Mouse (Mus musculus): Measurements from ENCODE around the gene Sp4.

The Sp4 gene

GRCm38 (mm10) chr12:118276385-118276784 lies 24.9 kb downstream of the Sp4 start:
- no peak for DNase-seq (ENCODE audit: low read depth, low spot score)

GRCm38 (mm10) chr12:118264905-118265304 lies 36.3 kb downstream of the Sp4 start:
- no peak for DNase-seq (ENCODE audit: low read depth, low spot score)

GRCm38 (mm10) chr12:118263878-118264277 lies 37.4 kb downstream of the Sp4 start:
- DNase-seq (ENCODE audit: low read depth, low spot score), result no peak

GRCm38 (mm10) chr12:118255292-118255782 lies 45.9 kb downstream of the Sp4 start:
- no peak for DNase-seq (ENCODE audit: low read depth, low spot score)

- no peak for DNase-seq (ENCODE audit: low read depth, low spot score)
Observed at GRCm38 (mm10) chr12:118221182-118221581, 80.1 kb downstream of the Sp4 start.

- no peak for DNase-seq (ENCODE audit: low read depth, low spot score)
Observed at GRCm38 (mm10) chr12:118220062-118220461, 81.2 kb downstream of the Sp4 start.

- DNase-seq (ENCODE audit: low read depth, low spot score), result no peak
Observed at GRCm38 (mm10) chr12:118212163-118212562, 89.1 kb downstream of the Sp4 start.

- no peak for DNase-seq (ENCODE audit: low read depth, low spot score)
Observed at GRCm38 (mm10) chr12:118198386-118199093, 102.7 kb downstream of the Sp4 start, which contains the start of gene Dnah11. Dnah11 (minus strand) TSS chr12:118199043.

GRCm38 (mm10) chr12:118196583-118196982 lies 104.7 kb downstream of the Sp4 start:
- DNase-seq (ENCODE audit: low read depth, low spot score), result no peak

- no peak for DNase-seq (ENCODE audit: low read depth, low spot score)
Observed at GRCm38 (mm10) chr12:118189535-118189934, 111.7 kb downstream of the Sp4 start.

- no peak for DNase-seq (ENCODE audit: low read depth, low spot score)
Observed at GRCm38 (mm10) chr12:118187663-118188062, 113.6 kb downstream of the Sp4 start.

- no peak for DNase-seq (ENCODE audit: low read depth, low spot score)
Observed at GRCm38 (mm10) chr12:118186881-118187489, 114.3 kb downstream of the Sp4 start.

- DNase-seq (ENCODE audit: low read depth, low spot score), result no peak
Observed at GRCm38 (mm10) chr12:118186120-118186880, 114.9 kb downstream of the Sp4 start.
